Mouse (Mus musculus) frontal cortex, adult (tissue): ENCODE data around the gene Zcchc24.

ENCODE experiments used
- ATAC-seq: cut with Nextera tagmentation; 2 replicates; pipeline ENCODE4 v1.9.2; 2017; ENCODE audit warnings: mild to moderate bottlenecking, moderate library complexity, mixed read lengths; ENCODE audit not compliant: low TSS enrichment

Gene Zcchc24

DNA sequence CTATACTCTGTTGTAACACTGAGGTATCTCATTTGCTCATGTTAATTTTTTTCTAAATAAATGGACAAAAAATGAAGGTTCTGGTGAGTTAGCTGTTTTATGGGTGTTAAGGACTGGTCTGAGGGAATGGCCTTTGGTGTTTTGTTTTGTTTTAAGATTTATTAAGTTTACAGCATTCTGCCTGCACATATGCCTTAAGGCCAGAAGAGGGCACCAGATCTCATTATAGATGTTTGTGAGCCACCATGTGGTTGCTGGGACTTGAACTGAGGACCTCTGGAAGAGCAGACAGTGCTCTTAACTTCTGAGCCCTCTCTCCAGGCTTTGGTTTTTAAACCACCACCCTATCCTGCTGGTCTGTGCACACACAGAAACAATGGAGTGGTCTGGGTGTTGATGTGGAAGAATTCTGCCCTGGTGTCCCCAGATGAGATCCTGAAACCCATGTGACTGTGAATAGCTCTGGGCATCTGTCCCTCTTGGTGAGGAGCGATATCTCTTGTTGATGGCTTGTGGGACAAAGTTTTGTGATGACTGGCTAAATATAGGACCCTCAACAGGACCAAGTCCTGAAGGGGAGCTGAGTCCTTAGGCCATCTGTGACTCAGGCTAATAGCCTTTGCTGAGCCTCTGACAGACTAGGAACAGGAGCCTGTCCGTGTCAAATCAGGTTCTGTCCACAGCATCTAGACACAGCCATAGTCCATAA lies 102.0 kb downstream of the Zcchc24 start:
- no peak for ATAC-seq

DNA sequence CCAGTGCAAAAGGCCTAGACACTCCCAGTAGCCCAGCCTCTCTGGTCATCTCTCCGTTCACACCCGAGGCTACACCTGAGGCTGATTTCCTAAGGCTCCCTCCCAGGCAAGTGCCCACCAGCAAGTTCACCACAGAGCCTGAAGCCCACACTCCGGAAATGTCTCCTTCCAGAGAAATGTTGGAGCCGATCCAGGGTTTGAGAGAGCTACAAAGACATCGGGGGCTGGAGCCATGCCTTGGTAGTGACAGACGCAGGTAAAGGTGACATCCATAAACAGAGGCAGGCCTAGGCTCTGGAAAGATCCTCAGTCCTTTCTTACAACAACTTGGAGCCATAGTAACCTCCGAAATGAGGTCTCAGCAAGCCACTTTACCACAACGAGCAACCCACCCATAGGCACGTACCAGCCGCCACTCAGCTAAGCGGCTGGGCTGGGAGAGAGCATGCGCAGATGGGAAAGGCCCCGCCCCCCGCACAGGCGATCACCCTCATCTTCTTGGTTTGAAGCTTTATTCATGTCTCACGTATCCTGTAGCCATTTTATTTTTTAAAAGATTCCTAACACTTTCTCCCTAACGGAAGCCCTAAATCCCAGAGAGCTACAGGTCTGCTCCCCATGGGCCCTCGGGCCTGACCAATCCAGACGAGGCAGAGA lies 103.4 kb downstream of the Zcchc24 start:
- no peak for ATAC-seq

DNA sequence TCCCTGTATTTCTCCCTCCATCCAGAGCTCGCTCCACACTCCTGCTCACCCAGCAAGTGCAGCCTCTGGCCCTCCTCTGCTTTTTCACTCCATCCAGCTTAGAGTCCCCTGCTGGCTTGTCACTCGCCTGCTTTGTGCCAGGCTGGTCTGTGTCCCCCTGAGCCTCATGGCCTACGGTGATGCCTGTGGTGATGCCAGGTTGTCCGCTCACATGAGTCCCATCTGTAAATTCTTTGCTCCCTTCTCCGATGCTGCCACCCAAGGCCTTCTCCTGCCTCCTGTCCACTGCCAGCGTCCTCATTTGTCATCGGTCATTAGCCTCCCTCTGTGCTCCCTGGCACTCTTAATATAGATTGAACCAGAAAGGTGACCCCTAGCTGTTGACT lies 104.5 kb downstream of the Zcchc24 start:
- ATAC-seq = no peak

DNA sequence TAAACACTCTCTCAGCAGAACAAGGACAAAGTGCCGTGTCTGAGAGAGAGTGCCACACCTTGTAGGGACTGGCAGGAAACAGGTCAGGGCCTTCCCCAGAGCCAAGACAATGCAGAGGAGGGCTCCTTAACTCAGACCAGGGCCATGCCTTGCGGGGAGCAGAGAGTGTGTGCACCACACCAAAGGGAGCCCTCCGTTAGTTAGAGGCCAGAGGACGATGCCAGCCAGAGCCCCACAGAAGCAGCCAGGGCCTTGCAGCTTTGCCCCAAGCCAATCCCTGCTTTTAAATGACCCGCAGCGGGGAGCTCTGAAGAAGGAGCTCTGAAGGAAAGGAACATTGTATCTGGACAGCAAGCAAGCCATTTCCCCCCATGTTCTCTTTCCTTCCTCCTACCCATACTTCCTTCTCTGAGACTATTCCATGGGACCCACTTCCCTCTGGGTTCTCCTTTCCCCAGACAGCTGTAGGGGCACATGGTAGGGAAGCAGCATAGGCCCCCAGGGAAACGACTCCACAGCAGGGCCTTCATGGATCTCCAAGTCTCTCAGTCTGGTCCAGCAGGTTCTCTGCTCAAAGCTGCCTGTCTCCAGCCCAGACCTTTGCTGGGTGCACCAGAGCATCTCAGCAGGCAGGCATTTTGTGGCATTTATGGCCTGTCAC lies 105.1 kb downstream of the Zcchc24 start:
- ATAC-seq = no peak
